Mouse (Mus musculus): ENCODE measurements around the gene Fbxw9. TPM values are rescaled to one million over a fixed set of nuclear protein-coding genes. Genes with fewer than 3 reads are reported as not detected.

The Fbxw9 gene
- total RNA-seq, 1 experiment from 2014 or later = 21.7 TPM

GRCm38 (mm10) chr8:85086238-85086637 is 26.4 kb downstream of the Fbxw9 start:
- no peak for DNase-seq

- DNase-seq = no peak
Measured at GRCm38 (mm10) chr8:85088771-85089170, 28.9 kb downstream of the Fbxw9 start.

GRCm38 (mm10) chr8:85090856-85091255 is 31.0 kb downstream of the Fbxw9 start:
- DNase-seq = no peak

GRCm38 (mm10) chr8:85091526-85092090 is 31.8 kb downstream of the Fbxw9 start:
- DNase-seq = no peak

- no peak for DNase-seq
Measured at GRCm38 (mm10) chr8:85095051-85095450, 35.2 kb downstream of the Fbxw9 start.

- no peak for DNase-seq
Measured at GRCm38 (mm10) chr8:85095566-85095965, 35.7 kb downstream of the Fbxw9 start.

GRCm38 (mm10) chr8:85096196-85096595 is 36.3 kb downstream of the Fbxw9 start:
- no peak for DNase-seq

- DNase-seq = no peak
Measured at GRCm38 (mm10) chr8:85096850-85097249, 37.0 kb downstream of the Fbxw9 start.

- no peak for DNase-seq
Measured at GRCm38 (mm10) chr8:85100076-85100665, 40.3 kb downstream of the Fbxw9 start.

GRCm38 (mm10) chr8:85113241-85113640 is 53.4 kb downstream of the Fbxw9 start:
- DNase-seq = no peak

GRCm38 (mm10) chr8:85115501-85115900 is 55.6 kb downstream of the Fbxw9 start:
- no peak for DNase-seq

Small RNA genes lying within 50 kb of the gene (microRNA-seq; reads per million reads assigned to microRNA genes)
- 0.34 to 2.1 reads per million in 2 experiments for gene Gm23388
- gene Mir7070 = 0.71 to 1.0 reads per million in 2 experiments

Other genes with a start within 250 kb of the Fbxw9 start
- 11.2 and 11.6 TPM in 2 replicates for gene Dand5, start 237.2 kb upstream of the Fbxw9 start, total RNA-seq (2021)
- 55.1 and 59.9 TPM in 2 replicates for gene Gadd45gip1, start 228.5 kb upstream of the Fbxw9 start, total RNA-seq (2021)
- 116 and 120 TPM in 2 replicates for gene Rad23a, start 219.4 kb upstream of the Fbxw9 start, total RNA-seq (2021)
- 489 and 566 TPM in 2 replicates for gene Calr, start 213.1 kb upstream of the Fbxw9 start, total RNA-seq (2021)
- 62.3 and 67.2 TPM in 2 replicates for gene Farsa, start 203.1 kb upstream of the Fbxw9 start, total RNA-seq (2021)
- gene Syce2, start 187.9 kb upstream of the Fbxw9 start, total RNA-seq (2021) = 10.6 and 13.9 TPM in 2 replicates
- gene Gcdh, start 166.1 kb upstream of the Fbxw9 start, total RNA-seq (2021) = 47.7 and 59.5 TPM in 2 replicates
- 0.27 TPM in 1 of 2 replicates, not detected in the other for gene Klf1, start 158.1 kb upstream of the Fbxw9 start, total RNA-seq (2021)
- 13.6 and 14.6 TPM in 2 replicates for gene Dnase2a, start 151.5 kb upstream of the Fbxw9 start, total RNA-seq (2021)
- 1.3 and 3.0 TPM in 2 replicates for gene Mast1, start 122.7 kb upstream of the Fbxw9 start, total RNA-seq (2021)
- gene Rtbdn, start 113.1 kb upstream of the Fbxw9 start, total RNA-seq (2021) = not detected in 2 replicates
- gene Gm49661, start 90.6 kb upstream of the Fbxw9 start, total RNA-seq (2021) = 4.4 TPM in 1 of 2 replicates, not detected in the other
- gene Prdx2, start 90.5 kb upstream of the Fbxw9 start, total RNA-seq (2021) = 496 and 624 TPM in 2 replicates
- gene Rnaseh2a, start 90.3 kb upstream of the Fbxw9 start, total RNA-seq (2021) = 101 and 159 TPM in 2 replicates
- gene Junb, start 81.3 kb upstream of the Fbxw9 start, total RNA-seq (2021) = 32.8 and 33.2 TPM in 2 replicates
- gene Hook2, start 69.5 kb upstream of the Fbxw9 start, total RNA-seq (2021) = 7.7 and 10.8 TPM in 2 replicates
- gene Best2, start 45.5 kb upstream of the Fbxw9 start, total RNA-seq (2021) = not detected in 2 replicates
- gene Asna1, start 34.8 kb upstream of the Fbxw9 start, total RNA-seq (2021) = 95.0 and 105 TPM in 2 replicates
- 152 and 164 TPM in 2 replicates for gene Trir, start 33.2 kb upstream of the Fbxw9 start, total RNA-seq (2021)
- 71.1 and 78.3 TPM in 2 replicates for gene Tnpo2, start 23.1 kb upstream of the Fbxw9 start, total RNA-seq (2021)
- gene Gm5741, start 7.9 kb downstream of the Fbxw9 start, total RNA-seq (2021) = not detected in 2 replicates
- 25.8 and 36.9 TPM in 2 replicates for gene Dhps, start 11.7 kb downstream of the Fbxw9 start, total RNA-seq (2021)
- 86.5 and 108 TPM in 2 replicates for gene Wdr83os, start 20.7 kb downstream of the Fbxw9 start, total RNA-seq (2021)
- 22.7 and 29.2 TPM in 2 replicates for gene Wdr83, start 21.3 kb downstream of the Fbxw9 start, total RNA-seq (2021)
- gene Man2b1, start 23.2 kb downstream of the Fbxw9 start, total RNA-seq (2021) = 54.3 and 58.5 TPM in 2 replicates
- 1.5 and 2.4 TPM in 2 replicates for gene Zfp791, start 63.0 kb downstream of the Fbxw9 start, total RNA-seq (2021)
- gene Cks1brt, start 91.9 kb downstream of the Fbxw9 start, total RNA-seq (2021) = not detected in 2 replicates
- gene Olfr371, start 165.9 kb downstream of the Fbxw9 start, total RNA-seq (2021) = not detected in 2 replicates
- gene Orc6, start 239.6 kb downstream of the Fbxw9 start, total RNA-seq (2021) = 20.9 and 23.6 TPM in 2 replicates
- gene Vps35, start 239.7 kb downstream of the Fbxw9 start, total RNA-seq (2021) = 98.9 and 99.7 TPM in 2 replicates